Mouse (Mus musculus): ENCODE data around the gene Cfap157.

Cfap157 gene

DNA sequence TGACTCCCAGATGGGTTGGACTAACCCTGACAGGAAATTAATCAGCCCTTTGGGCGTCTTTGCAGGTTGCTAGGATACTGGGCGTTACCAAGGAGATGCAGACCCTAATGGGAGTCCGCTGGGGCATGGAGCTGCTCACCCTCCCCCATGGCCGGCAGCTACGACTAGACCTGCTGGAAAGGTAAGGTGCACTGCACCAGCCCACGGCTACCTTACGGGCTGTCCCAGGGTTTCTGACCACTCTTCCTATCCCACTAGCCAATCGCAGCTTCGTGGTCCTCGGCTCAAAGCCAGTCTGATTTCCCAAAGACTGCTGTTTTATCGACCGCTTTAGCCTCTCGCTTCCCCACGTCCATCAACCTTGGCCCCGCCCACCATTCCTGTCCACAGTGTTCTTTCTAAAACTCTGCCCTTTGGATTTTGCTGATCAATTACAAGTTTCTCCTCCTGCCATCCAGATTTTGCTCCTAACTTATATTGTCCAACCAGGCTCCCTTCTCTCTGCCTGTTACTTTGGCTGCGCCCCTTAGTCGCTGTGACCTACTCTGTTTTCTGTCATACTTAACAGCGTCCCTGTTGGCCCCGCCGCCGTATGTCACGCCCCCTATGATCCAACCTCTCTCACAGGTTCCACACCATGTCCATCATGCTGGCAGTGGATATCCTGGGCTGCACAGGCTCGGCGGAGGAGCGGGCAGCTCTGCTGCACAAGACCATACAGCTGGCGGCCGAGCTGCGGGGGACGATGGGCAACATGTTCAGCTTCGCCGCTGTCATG lies 33.2 kb downstream of the Cfap157 start:
- DNase-seq (ENCODE audit: low read depth, low spot score), result peak; percentile 87

DNA sequence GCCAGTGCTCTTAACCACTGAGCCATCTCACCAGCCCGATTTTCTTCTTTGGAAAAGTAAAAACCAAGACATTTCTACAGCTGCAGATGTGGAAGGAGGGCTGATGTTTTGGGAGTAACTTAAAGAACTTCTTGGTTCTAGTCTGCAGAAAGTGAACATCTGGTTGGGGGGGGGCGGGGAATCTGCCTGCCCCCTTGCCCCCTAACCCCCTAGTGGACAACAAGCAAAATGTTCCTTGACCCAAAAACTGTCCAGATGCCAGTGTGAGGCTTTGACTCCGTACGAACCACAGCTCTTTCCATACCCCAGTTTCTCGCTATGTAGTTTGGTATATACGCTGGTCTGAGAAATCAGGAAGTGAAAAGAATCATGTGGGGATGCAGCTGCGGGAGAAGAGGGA lies 34.0 kb downstream of the Cfap157 start:
- DNase-seq (ENCODE audit: low read depth, low spot score), result peak; percentile 54

DNA sequence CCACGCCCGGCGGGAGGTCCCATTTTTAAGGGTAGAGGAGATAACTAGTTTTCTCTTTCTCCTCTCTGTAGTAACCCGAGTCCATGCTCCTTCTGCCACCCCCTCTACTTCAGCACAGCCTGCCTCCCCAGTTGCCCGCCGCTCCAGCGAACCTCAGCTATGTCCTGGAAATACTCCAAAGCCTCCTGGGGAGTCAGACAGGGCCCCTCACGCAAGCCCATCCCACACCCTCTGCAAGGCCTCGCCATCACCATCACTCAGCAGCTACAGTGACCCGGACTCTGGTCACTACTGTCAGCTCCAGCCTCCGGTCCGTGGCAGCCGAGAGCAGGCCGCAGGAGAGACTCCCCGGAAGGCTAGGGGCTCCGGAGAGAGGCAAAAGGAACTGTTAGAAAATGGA lies 35.1 kb downstream of the Cfap157 start:
- DNase-seq (ENCODE audit: low read depth, low spot score), result no peak

DNA sequence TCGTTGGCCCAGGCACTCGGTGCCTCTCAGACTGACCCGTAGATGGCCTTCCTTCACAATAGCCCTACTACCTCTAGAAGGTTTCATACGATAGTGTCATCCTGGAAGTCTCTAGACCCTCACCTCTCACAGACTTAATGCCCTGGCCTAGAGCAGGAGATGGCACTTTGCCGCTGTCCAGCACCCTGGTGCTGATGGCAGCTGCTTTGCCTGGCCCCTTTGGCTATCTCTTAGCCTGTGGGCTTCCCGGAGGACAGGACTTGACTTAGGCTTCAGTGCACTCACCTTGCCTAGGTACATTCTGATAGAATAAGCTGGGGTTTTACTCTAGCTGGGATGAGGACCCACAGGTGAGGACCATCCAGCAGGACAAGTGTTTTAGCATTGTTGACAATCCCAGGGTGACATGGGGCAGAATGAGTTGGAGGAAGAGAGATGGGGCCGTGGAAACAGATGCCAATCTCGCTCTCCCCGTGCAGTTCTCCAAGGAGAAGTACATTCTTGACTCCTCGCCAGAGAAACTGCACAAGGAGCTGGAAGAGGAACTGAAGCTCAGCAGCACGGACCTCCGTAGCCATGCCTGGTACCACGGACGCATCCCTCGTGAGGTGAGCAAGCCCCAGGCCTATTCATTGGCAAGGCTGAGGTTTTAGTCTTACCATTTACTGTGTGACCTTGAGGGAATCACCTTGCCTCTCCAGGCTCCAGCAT lies 39.8 kb downstream of the Cfap157 start:
- DNase-seq (ENCODE audit: low read depth, low spot score), result no peak

DNA sequence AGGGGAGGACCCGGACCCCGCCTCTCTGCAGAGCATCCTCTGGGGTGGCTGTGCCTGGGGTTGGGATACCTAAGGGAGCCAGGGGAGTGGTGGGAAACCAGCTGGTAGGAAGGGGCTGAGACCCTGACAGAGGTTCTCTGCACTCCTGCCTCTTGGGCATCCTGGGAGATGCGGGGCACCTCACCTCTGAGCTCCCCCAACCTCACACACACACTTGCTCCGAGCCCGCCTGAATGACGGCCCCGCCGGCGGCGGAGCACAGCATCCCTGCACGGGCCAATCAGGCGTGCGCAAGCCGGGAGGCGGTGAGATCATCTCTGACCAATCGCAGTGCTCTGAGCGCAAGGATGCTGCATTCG lies 42.1 kb downstream of the Cfap157 start:
- peak; percentile 51 for DNase-seq (ENCODE audit: low read depth, low spot score)

DNA sequence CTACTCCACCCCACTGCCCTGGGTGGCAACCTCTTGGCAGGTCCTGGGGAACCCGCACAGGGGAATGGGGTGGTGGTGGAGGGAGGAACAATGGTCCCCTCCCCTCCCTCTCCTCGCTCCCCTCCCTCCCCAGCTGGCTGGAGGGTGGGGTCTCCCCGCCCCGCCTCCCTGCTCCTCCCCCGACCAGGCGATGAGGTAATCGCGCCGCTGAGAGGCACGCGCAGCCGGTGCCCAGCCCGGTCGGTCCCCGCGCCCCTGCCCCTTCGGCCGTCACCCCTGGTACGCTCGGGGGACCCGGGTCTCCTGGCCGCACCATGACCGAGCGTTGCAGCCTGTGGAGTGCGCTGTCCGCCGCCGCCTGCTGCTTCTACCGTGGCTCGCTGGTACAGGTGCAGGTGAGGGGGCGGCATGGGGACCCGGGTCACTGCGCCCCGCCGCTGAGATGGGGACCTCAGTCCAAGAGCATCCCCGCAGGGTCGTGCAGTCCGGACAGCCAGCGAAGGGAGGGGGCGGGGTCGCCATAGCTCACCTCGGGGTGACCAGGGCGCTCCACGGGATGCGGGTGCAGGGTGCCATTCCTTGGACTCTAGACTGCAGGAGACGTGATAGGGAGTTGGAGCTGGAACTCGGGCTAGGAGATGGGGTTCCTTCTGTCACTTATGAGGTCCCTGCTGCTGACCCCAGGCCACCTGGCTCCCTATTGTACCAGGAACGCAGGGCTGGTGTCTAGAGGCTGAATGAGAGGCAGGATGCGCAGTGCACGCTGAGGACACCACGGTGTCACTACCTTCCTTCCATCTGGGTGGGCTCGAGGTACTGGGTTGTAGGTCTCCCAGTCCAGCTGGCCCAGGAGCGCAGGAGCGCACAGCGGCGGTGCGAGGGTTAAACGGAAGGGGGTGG lies 42.7 kb downstream of the Cfap157 start:
- DNase-seq (ENCODE audit: low read depth, low spot score), result peak; percentile 62

DNA sequence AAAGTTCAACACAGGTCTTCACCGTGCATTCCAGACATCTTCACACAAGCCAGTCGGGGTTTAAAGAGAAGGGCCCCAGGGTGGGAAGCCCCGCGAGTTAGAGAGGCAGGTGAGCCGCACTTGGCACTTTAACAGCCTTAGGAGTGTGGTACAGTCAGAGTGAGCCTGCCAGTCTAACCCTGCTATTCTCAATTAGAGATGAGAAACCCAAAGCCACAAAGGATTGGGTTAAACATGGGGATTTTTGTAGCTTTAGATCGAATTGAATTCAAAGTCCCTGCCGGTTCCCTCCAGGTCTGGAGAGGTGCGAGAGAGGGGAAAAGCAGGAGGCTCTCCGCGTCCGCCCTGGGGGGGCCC lies 43.3 kb downstream of the Cfap157 start, which contains the start of gene 6330409D20Rik:
Gene 6330409D20Rik, minus strand, starts transcription at position 101 of the 357 bp plus-strand sequence.
- DNase-seq (ENCODE audit: low read depth, low spot score), result no peak

DNA sequence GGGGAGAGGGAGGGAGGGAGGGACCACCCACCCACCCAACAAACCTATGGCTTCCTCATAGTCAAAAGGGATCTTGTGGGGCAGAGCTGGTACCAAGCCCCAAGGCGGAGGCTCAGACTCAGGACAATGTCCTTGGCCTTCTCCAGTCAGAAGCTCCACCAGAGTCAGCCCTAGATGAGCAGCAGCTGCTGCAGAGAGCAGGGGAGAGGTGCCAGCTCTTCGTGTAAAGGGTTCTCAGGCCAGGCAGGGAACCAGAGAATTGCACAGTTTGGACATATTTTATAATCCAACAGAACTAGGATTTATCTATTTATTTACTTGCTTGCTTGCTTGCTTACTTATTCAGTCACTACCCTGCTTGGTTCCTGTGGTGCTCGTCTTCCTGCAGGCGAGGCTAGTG lies 44.9 kb downstream of the Cfap157 start:
- no peak for DNase-seq (ENCODE audit: low read depth, low spot score)

DNA sequence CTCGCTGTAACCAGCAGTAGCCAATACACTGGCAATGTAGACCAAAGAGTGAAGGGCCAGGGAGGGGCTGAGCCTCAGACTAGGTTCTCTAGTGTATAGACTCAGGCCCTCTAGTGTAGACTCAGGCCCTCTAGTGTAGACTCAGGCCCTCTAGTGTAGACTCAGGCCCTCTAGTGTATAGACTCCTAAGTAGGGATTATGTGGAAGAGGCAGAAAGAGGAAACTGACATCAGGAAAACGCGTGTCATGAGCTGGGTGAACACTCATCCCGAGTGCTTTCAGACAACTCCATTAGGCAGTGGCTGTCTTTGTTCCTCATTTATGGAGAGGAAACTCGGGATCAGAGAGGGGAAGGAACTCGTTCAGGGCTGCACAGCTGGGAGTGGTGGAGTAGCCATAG lies 47.2 kb downstream of the Cfap157 start:
- DNase-seq (ENCODE audit: low read depth, low spot score), result no peak

DNA sequence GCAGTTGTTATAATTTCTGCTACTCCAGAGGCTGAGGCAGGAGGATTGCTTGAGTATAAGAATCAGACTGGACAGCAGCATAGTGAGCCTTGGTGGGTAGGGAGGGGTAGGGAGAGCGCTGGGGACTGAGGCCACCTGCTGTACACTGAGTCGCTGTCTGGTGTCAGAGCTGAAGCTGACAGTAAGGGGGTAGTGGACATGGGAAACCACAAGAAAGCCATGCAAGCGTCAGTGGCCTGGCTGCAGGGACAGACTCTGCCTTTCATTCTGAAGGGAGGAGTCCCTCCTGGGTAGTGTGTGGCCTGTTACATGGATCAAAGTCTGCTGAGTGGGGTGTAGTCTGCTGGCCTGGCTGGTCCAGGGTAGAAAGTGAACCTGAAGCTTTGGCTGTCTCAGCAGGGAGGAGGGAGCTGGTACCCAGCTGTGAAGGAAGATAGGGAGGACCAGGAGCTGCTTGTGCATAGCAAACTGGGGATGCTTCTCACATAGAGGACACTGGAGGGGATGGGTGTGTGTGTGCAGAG lies 47.9 kb downstream of the Cfap157 start:
- DNase-seq (ENCODE audit: low read depth, low spot score), result no peak

DNA sequence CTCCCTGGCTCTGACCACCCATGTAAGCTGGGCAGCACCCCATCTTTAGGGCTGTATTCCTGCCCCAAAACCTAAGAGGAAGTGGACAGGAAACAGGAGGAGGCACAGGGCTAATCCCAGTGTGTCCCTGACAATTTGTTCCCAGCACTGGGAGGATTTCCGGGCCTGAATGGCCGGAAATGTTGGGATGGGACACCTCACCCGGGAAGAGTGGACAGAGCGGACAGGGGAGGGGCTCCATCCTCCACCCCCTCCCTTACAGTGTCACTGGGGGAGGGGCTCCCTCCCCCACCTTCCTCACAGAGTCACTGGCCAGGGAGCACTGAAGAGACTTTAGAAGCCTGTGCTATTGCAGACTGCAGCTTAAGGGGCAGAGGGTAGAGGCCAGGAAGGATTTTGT lies 49.3 kb downstream of the Cfap157 start:
- DNase-seq (ENCODE audit: low read depth, low spot score), result no peak

DNA sequence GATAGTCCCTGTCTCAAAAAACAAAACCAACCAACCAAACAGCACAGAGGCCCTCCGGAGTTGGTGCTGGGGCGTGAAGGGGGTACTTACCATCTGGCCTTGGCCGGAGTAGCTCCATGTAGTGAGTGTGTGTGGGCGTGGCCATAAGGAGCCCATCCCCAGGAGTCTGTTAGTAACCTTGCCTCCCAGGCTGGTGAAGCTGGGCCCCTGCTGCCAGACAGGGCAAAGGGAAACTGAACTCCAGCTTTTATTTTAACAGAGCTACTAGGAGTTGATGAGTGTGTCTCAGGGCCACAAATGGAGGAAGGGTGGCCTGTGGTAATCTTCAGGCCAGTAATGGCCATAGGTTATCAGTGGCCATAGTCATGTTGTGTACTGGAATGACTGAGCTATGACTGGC lies 49.7 kb downstream of the Cfap157 start:
- DNase-seq (ENCODE audit: low read depth, low spot score), result no peak

DNA sequence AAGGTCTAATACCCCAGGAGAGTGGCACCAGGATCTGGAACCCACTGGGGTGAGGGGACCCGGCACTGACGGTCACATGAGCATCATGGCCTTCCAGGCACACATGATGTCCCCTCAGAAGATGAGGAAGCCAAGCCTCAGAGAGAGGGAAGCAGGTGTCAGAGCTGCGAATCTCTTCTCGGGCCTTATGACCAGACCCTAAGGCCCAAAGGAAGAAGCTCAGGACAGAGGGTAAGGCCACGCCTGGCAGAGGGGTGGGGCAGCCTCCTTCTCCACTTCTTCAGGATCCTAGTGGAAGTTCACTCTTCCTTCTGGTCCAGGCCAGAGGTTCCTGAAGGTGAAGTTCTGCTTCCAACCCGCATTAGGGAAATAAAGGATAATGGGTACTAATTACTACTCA lies 51.5 kb downstream of the Cfap157 start:
- DNase-seq (ENCODE audit: low read depth, low spot score), result no peak

DNA sequence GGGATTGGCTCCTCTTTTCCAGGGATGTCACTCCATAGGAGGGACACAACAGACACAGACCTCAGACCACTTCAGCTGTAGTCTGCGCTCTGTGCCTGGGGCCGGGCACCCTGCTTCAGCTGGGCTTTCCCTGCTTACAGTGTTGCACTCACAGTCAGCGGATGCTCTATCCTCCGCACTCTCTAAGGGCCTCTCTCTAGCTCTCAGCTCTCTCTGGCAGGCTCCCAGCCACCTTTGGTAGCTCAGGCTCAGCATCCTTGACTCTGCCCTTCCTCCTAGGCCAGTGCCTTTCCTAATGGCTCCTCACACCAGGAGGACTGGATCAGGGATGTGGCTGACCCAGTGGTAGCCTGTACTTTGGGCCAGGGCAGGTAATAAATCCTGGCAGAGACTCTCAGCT lies 52.3 kb downstream of the Cfap157 start:
- DNase-seq (ENCODE audit: low read depth, low spot score), result no peak

DNA sequence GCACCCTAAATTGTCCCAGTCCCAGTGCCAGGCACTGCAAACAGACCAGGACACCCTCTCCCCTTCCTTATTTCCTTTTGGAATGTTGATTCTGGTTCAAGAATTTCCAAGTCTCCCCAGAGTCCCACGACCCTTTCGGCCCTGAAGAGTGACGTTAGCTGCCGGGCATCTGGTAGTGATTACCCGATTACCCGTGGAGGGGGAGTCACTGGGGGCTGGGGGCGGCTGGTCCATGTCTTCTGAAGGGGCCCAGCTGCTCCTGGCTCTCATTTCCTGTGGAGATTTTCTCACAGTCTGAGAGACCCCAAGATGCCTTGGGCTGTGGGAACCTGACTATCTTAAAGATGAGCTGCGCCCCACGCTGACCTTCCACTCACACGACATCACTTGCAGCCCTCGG lies 53.4 kb downstream of the Cfap157 start:
- no peak for DNase-seq (ENCODE audit: low read depth, low spot score)

DNA sequence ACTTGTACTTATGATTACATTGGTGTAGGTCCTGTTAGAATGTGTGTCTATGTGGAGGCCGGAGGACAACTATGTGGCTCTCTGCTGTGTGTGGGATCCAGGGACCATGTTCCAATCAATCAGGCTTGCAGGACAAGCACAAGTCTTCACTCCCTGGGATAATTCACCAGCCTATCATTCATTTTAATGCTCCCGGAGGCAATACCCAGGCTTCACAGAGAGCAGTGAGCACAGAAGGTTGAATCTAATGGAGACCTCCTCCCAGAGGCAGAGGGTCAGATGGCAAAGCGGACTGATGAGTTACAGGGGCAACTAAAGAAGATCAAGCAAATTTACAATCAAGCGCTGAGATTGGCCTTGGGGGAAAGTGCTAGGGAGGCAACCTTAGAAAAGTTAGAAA lies 54.7 kb downstream of the Cfap157 start:
- DNase-seq (ENCODE audit: low read depth, low spot score), result no peak

DNA sequence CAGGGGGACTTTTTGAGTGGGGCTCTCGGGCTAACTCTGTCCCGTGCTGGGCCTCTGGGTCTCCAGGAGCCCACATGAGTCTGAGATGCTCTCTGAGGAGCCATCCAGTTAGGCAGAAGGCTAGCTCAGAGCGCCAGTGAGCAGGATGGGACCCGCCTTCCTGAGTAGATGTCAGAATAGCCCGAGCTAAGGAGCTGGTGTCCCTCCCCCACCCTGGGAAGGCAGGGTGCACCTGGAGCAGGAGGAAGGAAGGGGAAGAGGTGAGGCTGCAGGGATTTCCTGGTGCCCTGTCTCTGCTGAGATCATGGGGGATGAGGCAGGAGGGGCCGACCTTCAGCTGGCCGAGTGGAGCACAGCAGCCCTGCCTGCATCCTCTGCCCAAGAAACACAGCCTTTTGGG lies 55.8 kb downstream of the Cfap157 start:
- no peak for DNase-seq (ENCODE audit: low read depth, low spot score)

DNA sequence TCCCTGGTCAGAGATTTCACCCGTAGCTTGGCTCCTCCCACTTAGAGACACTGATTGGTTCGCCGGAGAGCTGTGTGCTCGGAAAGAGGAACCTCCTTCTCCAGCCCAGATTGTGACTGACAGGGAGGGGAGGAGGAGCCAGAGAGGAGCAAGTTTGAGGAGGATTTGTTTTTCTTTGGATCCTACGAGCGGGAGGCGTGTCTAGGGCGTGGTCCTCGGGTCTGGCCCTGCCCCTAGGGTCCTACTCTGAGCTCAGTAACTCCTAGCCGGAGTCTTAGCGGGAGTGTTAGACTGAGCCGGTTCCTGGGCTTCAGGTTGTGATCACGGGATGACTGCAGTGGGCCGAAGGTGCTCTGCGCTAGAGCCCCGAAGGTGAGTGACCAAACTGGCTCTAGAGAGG lies 56.8 kb downstream of the Cfap157 start:
- DNase-seq (ENCODE audit: low read depth, low spot score), result peak; percentile 100
